Mouse (Mus musculus): Measurements from ENCODE around the gene Fbxl7. TPM values are rescaled to one million over a fixed set of nuclear protein-coding genes. Genes with fewer than 3 reads are reported as not detected.

Gene Fbxl7
- polyA plus RNA-seq, 1 experiment from 2014 or later, result 19.6 TPM

DNA sequence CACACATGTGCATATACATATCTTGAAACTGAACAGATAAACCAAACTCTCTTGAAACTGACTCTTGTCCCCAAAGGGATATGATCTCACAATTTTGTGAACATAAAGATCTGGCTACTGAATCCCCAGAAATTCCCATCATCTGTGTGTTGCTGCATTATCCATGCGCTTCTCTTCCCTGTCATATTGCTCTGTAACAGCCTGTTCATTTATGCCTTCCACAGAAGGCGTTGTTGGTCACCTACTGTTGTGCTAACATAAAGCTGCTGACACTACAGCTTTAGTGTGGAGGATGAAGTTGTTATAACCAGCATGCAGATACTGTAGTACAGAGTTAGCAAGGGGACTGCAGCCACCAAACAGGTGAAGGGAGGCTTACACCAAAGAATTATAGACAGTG, 179.2 kb downstream of the Fbxl7 start:
- Histone ChIP-seq H3K4me3 (no peak overlapping the region), H3K9me3 (replicated peaks) (no peaks in the 10 kb centered on the region), H3K36me3 (no peaks in the 10 kb centered on the region), H3K4me1 (peaks cover 27% of the 10 kb centered on the region), H3K27me3 (ENCODE audit: low read depth, poor library complexity, severe bottlenecking) (no peaks in the 10 kb centered on the region), H3K27ac (no peak overlapping the region)
- WGBS, result 92% methylated on average over 2 of the region's 2 CpGs
- no peak for DNase-seq (ENCODE audit: low spot score)

DNA sequence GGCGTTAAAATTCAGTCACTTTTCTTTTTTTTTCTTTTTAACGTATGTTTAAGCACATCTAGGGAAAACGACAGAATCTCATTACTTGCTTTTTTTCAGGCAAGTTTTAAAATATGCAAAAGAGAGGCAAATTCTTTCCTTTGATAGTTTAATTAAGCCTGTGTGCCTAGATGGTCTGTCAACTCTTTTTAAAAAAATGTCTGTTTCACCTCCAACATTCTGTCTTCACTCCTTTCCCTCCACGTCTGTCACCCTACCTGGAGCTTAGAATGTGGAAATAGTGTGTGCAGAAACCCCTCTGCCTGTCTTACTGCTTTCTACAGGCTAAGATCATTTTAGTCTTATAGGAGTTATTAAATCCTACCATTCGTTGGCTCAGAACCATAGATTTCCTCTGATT, 179.7 kb downstream of the Fbxl7 start:
- Histone ChIP-seq H3K27me3 (ENCODE audit: low read depth, poor library complexity, severe bottlenecking) (no peaks in the 10 kb centered on the region), H3K27ac (no peak overlapping the region), H3K9me3 (replicated peaks) (no peaks in the 10 kb centered on the region), H3K36me3 (no peaks in the 10 kb centered on the region), H3K4me1 (peaks cover 27% of the 10 kb centered on the region), H3K4me3 (no peak overlapping the region)
- no peak for DNase-seq (ENCODE audit: low spot score)
- WGBS, result 71% methylated on average over 5 of the region's 5 CpGs

DNA sequence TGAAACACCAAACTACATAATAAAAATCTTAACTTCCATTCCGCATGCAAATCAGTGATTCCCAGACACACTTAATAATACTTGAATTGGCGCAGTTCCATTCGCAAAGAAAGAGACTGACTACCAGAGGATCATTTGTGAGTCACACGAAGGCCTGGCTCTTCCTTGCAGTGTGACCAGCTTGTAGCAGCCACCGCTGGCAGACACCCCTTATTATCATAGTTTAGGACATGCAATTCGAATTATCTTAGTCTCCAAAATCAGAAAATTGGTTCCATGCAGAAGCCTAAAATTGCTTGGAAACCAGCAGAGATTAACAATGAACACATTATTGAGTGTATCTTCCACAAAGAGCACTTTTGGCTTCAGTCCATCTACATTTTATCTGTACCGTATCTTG, 183.1 kb downstream of the Fbxl7 start:
- no peak for DNase-seq (ENCODE audit: low spot score)
- H3K27ac ChIP-seq, result no peak overlapping the region
- no peaks in the 10 kb centered on the region for H3K9me3 ChIP-seq (replicated peaks)
- no peak overlapping the region for H3K4me3 ChIP-seq
- H3K27me3 ChIP-seq (ENCODE audit: low read depth, poor library complexity, severe bottlenecking), result no peaks in the 10 kb centered on the region
- WGBS, result 87% methylated on average over 7 of the region's 7 CpGs
- no peaks in the 10 kb centered on the region for H3K36me3 ChIP-seq
- peaks cover 13% of the 10 kb centered on the region for H3K4me1 ChIP-seq

DNA sequence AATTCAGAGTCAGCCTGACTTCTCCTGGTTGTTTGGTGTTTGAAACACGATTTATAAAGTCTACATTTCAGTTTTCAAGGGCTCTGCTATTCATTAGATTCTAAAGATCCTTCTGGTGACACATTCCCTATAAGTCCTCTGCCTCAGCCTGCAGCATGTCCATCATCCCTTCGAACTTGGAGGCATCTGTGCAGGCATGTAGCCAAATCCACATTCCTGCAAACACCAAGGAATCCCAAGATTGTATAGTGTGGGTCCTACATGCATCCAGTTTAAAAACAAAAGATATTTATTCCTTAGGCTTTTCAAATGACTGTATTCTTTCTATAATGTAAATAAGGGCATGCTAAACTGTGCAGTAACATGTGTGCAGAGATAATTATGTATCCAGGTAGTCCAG, 190.4 kb downstream of the Fbxl7 start:
- DNase-seq (ENCODE audit: low spot score), result no peak
- H3K27ac ChIP-seq, result no peak overlapping the region

DNA sequence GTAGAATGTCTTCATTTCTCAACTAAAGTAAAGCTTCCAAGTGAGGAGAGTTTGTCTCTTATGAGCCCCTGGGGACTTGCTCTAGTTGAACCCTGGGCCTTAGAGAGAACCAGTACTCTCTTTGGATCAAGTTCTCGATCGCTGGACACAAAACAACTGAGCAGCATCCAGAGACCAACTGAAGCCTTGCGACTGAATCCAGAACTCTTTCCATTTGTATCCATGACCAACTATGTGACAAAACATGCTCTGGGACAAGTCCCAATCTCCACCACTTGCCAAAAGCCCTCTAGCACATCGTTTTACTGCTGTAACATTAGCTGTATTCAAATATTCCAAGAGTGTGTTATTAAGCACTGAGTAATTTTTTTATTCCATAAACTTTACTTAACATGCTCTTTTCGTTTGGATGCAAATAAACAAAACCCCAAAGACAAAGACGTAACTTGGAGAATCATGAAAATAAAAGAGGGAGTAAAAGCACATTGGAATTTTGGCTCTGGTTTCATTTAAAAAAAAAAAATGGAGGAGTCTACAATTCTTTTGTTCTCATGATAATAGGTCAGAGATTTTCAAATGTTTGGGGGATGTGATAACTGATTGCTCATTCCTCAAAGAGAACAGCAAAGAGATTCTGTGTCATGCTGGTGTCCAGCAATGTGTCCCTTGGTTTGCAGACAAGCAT, 192.1 kb downstream of the Fbxl7 start:
- no peaks in the 10 kb centered on the region for H3K36me3 ChIP-seq
- no peaks in the 10 kb centered on the region for H3K9me3 ChIP-seq (replicated peaks)
- DNase-seq (ENCODE audit: low spot score), result no peak
- H3K4me3 ChIP-seq, result no peak overlapping the region
- no peak overlapping the region for H3K27ac ChIP-seq
- no peaks in the 10 kb centered on the region for H3K27me3 ChIP-seq (ENCODE audit: low read depth, poor library complexity, severe bottlenecking)
- peaks cover 7% of the 10 kb centered on the region for H3K4me1 ChIP-seq
- 92% methylated on average over 6 of the region's 6 CpGs for WGBS

More for the DNA sequence above, 190.4 kb downstream of the Fbxl7 start:
- H3K36me3 ChIP-seq, result no peaks in the 10 kb centered on the region
- no peaks in the 10 kb centered on the region for H3K9me3 ChIP-seq (replicated peaks)
- WGBS, result 83% methylated on average over 2 of the region's 2 CpGs
- no peaks in the 10 kb centered on the region for H3K27me3 ChIP-seq (ENCODE audit: low read depth, poor library complexity, severe bottlenecking)
- peaks cover 9% of the 10 kb centered on the region for H3K4me1 ChIP-seq
- no peak overlapping the region for H3K4me3 ChIP-seq

DNA sequence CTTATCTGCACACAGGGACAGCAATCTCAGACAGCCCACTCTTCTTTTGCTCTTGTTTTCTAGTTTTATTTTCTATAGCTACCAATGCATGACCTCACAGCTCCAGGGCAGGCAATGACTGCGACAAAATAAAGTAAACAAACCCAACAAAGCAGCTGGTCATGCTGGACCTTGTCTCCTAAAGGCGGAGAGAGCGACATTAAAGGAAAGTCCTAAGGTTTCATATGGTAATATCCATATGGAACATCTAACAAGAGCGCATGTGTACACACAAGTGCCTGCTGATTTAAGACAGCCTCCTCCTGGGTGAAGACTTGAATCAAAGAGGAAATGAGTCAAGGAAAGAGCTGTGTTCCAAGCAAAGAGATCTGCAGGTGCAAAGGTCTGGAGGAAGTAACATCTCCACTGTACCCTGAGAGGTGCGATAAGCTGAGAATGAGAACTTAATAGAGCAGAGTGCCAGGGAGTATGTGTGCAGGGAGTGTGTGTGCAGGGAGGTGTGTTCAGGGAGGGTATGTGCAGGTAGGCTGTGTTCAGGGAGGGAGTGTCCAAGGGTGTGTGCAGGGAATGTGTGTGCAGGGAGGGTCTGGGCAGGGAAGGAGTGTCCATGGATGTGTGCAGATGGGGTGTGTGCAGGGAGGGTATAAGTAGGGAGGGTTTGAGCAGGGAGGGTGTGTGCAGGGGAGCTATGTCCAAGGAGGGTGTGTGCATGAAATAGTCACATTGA, 193.3 kb downstream of the Fbxl7 start:
- H3K27ac ChIP-seq, result no peak overlapping the region
- H3K4me3 ChIP-seq, result no peak overlapping the region
- no peaks in the 10 kb centered on the region for H3K9me3 ChIP-seq (replicated peaks)
- H3K27me3 ChIP-seq (ENCODE audit: low read depth, poor library complexity, severe bottlenecking), result no peaks in the 10 kb centered on the region
- 79% methylated on average over 5 of the region's 5 CpGs for WGBS
- no peaks in the 10 kb centered on the region for H3K36me3 ChIP-seq
- DNase-seq (ENCODE audit: low spot score), result no peak
- H3K4me1 ChIP-seq, result no peaks in the 10 kb centered on the region

DNA sequence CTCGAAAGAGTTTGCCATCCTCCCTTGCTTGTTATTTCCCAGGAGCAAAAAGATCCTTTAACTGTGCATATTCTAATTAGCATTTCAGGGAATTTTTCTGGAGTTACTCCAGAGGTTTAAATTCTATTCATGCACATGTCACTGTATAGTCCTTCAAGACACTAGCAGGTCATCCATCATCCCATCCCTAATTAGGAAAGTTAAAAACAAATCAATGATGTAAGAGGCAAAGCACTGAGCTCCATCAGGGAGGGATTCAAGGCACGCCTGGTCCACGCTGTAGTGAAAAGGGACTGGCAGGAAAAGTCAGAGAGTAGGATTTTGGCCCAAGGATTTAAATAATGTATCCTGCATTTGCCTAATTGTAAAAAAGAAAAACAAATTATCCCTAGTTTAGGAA, 202.3 kb downstream of the Fbxl7 start:
- Histone ChIP-seq H3K9me3 (replicated peaks) (no peaks in the 10 kb centered on the region), H3K4me1 (0 out of 2 replicates have a peak, but pooled peaks cover 3% of the 10 kb centered on the region), H3K4me3 (no peak overlapping the region), H3K27me3 (ENCODE audit: low read depth, poor library complexity, severe bottlenecking) (no peaks in the 10 kb centered on the region), H3K27ac (no peak overlapping the region), H3K36me3 (no peaks in the 10 kb centered on the region)
- WGBS, result 79% methylated on average over 3 of the region's 3 CpGs
- DNase-seq (ENCODE audit: low spot score), result no peak

DNA sequence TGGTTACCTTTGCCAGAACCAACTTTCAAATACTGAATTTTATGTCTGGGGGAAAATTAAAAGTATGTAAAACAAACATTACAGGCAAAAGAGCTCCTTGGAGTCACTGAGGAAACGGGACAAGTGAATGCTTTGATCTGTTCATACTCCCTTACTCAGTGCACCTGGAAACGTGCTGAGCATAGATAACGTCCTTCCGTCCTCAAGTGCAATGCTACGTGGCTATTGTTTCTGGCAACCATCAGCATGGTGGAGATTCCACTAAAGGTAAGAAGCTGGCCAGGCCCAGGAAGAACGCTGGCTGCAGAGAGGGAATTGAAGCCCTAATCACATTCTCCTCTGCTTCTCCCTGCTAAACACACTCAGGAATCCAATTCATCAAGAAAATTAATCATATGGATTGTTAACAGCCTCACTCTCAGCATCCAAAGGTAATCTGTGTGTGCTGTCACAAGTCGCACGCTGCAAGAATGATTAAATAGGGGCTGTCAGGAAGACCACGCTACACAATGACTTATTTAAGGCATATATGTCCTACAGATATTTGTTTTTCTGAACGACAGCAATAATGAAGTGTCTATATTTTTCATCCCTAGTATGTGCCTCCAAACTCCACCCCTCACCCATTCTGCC, 206.8 kb downstream of the Fbxl7 start:
- H3K4me3 ChIP-seq, result no peak overlapping the region
- H3K4me1 ChIP-seq, result 0 out of 2 replicates have a peak, but pooled peaks cover 3% of the 10 kb centered on the region
- no peaks in the 10 kb centered on the region for H3K36me3 ChIP-seq
- no peak for DNase-seq (ENCODE audit: low spot score)
- no peaks in the 10 kb centered on the region for H3K27me3 ChIP-seq (ENCODE audit: low read depth, poor library complexity, severe bottlenecking)
- H3K9me3 ChIP-seq (replicated peaks), result no peaks in the 10 kb centered on the region
- H3K27ac ChIP-seq, result no peak overlapping the region
- 79% methylated on average over 10 of the region's 10 CpGs for WGBS

DNA sequence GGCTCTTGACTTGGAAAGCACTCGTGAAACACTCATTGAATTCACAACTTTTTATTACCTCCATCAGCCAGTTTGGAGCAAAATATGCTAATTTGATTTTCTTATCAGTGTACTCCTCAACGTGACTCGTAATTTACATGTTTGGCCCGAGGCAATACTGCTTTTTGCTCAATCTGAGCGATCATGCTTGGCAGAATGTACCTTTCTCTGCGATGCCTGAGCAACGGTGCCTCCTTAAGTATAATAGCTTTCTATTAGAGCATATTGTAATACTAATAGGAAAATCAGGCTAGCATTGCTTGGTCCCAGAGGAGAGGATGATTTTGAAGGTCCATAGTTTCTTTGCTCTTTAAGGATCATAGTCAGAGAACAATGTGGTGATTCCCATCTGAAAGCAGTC, 207.7 kb downstream of the Fbxl7 start:
- 90% methylated on average over 7 of the region's 7 CpGs for WGBS
- no peak for DNase-seq (ENCODE audit: low spot score)
- 0 out of 2 replicates have a peak, but pooled peaks cover 3% of the 10 kb centered on the region for H3K4me1 ChIP-seq
- H3K27me3 ChIP-seq (ENCODE audit: low read depth, poor library complexity, severe bottlenecking), result no peaks in the 10 kb centered on the region
- no peaks in the 10 kb centered on the region for H3K9me3 ChIP-seq (replicated peaks)
- H3K4me3 ChIP-seq, result no peak overlapping the region
- H3K36me3 ChIP-seq, result no peaks in the 10 kb centered on the region
- H3K27ac ChIP-seq, result no peak overlapping the region

DNA sequence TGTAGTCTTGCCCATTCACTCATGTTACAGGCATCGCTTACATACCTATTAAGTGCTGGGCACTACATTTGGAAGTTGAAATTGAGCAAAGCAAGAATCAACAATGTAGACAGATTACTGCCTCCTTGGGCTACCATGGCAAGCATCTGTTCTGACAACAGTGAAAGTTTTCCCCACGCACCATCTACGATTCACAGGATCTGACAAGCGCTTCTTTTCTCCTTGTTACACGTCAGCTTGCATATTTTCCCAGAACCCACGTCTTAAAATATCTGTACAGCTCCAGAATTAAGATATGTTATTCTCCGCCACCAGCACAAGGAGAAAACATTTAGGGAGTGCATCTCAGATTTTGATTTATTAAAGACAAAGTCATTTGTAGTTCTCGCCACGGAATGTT, 213.1 kb downstream of the Fbxl7 start:
- WGBS, result 93% methylated on average over 9 of the region's 9 CpGs
- DNase-seq (ENCODE audit: low spot score), result no peak
- Histone ChIP-seq H3K9me3 (replicated peaks) (no peaks in the 10 kb centered on the region), H3K27ac (no peak overlapping the region), H3K36me3 (no peaks in the 10 kb centered on the region), H3K4me1 (no peaks in the 10 kb centered on the region), H3K4me3 (no peak overlapping the region), H3K27me3 (ENCODE audit: low read depth, poor library complexity, severe bottlenecking) (no peaks in the 10 kb centered on the region)

DNA sequence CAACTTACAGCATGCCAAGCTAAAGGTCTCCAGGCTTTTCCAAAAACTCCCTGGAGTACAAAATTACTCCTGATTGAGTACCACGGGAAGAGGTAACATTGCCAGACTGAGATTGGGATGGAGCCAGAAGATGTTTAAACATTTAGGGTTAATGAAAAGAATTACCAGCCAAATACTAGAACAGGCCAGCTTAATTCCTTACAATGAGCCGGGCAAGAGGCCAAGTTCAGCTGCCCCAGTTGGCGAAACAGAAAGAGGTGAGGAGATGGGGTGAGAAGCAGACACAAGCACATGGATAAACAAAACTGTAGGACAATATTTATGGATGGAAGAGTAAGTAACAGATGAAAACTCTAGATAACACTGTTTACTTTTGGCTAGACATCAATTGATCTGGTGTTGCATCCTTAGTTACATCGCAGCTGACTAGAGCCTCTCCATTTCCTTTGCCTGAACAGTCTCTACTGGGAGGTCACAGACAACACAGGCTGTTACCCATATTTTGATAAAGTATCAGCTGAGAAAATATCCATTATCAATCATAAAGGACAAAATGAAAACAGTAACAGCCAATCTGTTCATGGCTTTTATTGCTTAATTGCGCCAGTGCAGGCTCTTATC, 222.0 kb downstream of the Fbxl7 start:
- WGBS, result 86% methylated on average over 5 of the region's 5 CpGs
- Histone ChIP-seq H3K27ac (no peak overlapping the region), H3K9me3 (replicated peaks) (no peaks in the 10 kb centered on the region), H3K4me1 (no peaks in the 10 kb centered on the region), H3K36me3 (no peaks in the 10 kb centered on the region), H3K4me3 (no peak overlapping the region), H3K27me3 (ENCODE audit: low read depth, poor library complexity, severe bottlenecking) (no peaks in the 10 kb centered on the region)
- DNase-seq (ENCODE audit: low spot score), result no peak

DNA sequence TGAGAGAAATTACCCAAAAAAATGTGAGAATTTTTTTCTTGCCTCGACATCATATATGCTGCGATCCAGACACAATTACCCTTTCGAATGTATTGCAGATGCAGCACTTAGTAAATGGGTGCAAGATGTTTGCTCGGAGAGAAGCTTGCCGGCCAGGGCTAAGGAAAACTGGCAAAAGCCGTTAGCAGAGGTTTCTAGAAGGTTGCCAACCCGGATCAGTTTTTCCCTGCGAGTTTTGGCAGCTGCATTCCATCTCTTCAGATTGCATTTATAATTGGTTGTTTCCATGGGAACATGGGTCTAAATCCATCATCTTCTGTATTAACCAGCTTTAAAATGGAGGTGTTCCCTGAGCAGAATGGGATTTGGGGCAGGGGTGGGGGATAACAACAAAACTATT, 240.4 kb downstream of the Fbxl7 start:
- no peak overlapping the region for H3K27ac ChIP-seq
- peak; percentile 29 for DNase-seq (ENCODE audit: low spot score)

DNA sequence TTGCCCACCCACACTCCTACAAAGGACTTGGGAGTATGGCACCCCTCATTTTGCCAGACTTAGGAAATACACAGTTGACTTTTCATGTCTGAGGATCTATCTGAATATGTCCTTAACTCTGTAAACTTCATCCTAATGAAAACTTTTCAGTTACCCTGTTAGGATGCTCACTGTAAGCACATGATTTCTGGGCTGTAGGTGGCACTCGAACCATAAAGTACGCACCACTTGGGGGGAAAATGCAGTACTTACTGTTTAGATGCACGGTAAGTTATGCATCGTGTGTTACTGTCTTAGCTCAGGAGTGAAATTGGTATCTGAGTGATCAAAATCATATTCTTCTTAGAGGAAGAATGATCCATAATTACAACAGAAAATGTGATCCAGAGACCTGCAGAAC, 252.8 kb downstream of the Fbxl7 start:
- Histone ChIP-seq H3K36me3 (no peaks in the 10 kb centered on the region), H3K27me3 (ENCODE audit: low read depth, poor library complexity, severe bottlenecking) (no peaks in the 10 kb centered on the region), H3K4me3 (no peak overlapping the region), H3K9me3 (replicated peaks) (no peaks in the 10 kb centered on the region), H3K4me1 (no peaks in the 10 kb centered on the region), H3K27ac (no peak overlapping the region)
- WGBS, result 96% methylated on average over 4 of the region's 4 CpGs
- no peak for DNase-seq (ENCODE audit: low spot score)

More for the DNA sequence above, 240.4 kb downstream of the Fbxl7 start:
- no peaks in the 10 kb centered on the region for H3K27me3 ChIP-seq (ENCODE audit: low read depth, poor library complexity, severe bottlenecking)
- 80% methylated on average over 8 of the region's 8 CpGs for WGBS
- H3K4me3 ChIP-seq, result no peak overlapping the region
- H3K4me1 ChIP-seq, result no peaks in the 10 kb centered on the region
- H3K9me3 ChIP-seq (replicated peaks), result no peaks in the 10 kb centered on the region
- no peaks in the 10 kb centered on the region for H3K36me3 ChIP-seq
